Mouse (Mus musculus): ENCODE data around the gene Catsperd. TPM values are rescaled to one million over a fixed set of nuclear protein-coding genes. Genes with fewer than 3 reads are reported as not detected.

Catsperd gene
- polyA plus RNA-seq, 1 experiment from 2014 or later, result 0.33 TPM

- no peak for ATAC-seq
- Histone ChIP-seq H3K9ac (replicated peaks) (no peak overlapping the region), H3K4me3 (ENCODE audit: low read depth, low read length) (no peak overlapping the region), H3K27me3 (ENCODE audit: insufficient read depth, low read length) (no peaks in the 10 kb centered on the region), H3K27ac (ENCODE audit: low read depth) (no peak overlapping the region), H3K4me2 (ENCODE audit: low read depth, low read length) (no peak overlapping the region), H3K4me1 (ENCODE audit: insufficient read depth) (peaks cover 9% of the 10 kb centered on the region), H3K9me3 (ENCODE audit: low read length) (no peaks in the 10 kb centered on the region), H3K36me3 (replicated peaks; ENCODE audit: insufficient read depth, low read length) (peaks cover 78% of the 10 kb centered on the region)
- DNase-seq, result no peak
- WGBS (ENCODE audit: insufficient replicate concordance), result 94% methylated on average over 3 of the region's 3 CpGs
- TF ChIP-seq CTCF (IDR thresholded peaks at IDR 0.05; ENCODE audit: low read depth) (no peak), EP300 (IDR thresholded peaks at IDR 0.05; ENCODE audit: low read depth) (no peak)
Observed at GRCm38 (mm10) chr17:56604422-56604821, 23.5 kb upstream of the Catsperd start.

- TF ChIP-seq CTCF (IDR thresholded peaks at IDR 0.05; ENCODE audit: low read depth) (no peak), EP300 (IDR thresholded peaks at IDR 0.05; ENCODE audit: low read depth) (no peak)
- no peaks in the 10 kb centered on the region for H3K9me3 ChIP-seq (ENCODE audit: low read length)
- H3K36me3 ChIP-seq (replicated peaks; ENCODE audit: insufficient read depth, low read length), result peaks cover 68% of the 10 kb centered on the region
- H3K4me1 ChIP-seq (ENCODE audit: insufficient read depth), result peaks cover 14% of the 10 kb centered on the region
- 88% methylated on average over 9 of the region's 9 CpGs for WGBS (ENCODE audit: insufficient replicate concordance)
- ATAC-seq, result no peak
- H3K27me3 ChIP-seq (ENCODE audit: insufficient read depth, low read length), result no peaks in the 10 kb centered on the region
- no peak overlapping the region for H3K4me3 ChIP-seq (ENCODE audit: low read depth, low read length)
- DNase-seq, result no peak
- no peak overlapping the region for H3K27ac ChIP-seq (ENCODE audit: low read depth)
- no peak overlapping the region for H3K9ac ChIP-seq (replicated peaks)
- no peak overlapping the region for H3K4me2 ChIP-seq (ENCODE audit: low read depth, low read length)
Observed at GRCm38 (mm10) chr17:56605431-56605830, 22.5 kb upstream of the Catsperd start.

- no peak for ATAC-seq
- Histone ChIP-seq H3K4me2 (ENCODE audit: low read depth, low read length) (no peak overlapping the region), H3K9me3 (ENCODE audit: low read length) (no peaks in the 10 kb centered on the region)
Observed at GRCm38 (mm10) chr17:56607521-56608062, 20.4 kb upstream of the Catsperd start.

GRCm38 (mm10) chr17:56608699-56609098, 19.2 kb upstream of the Catsperd start:
- no peak for TF ChIP-seq CTCF (IDR thresholded peaks at IDR 0.05; ENCODE audit: low read depth)
- no peak for TF ChIP-seq EP300 (IDR thresholded peaks at IDR 0.05; ENCODE audit: low read depth)
- no peak for DNase-seq

More at GRCm38 (mm10) chr17:56607521-56608062, 20.4 kb upstream of the Catsperd start:
- peaks cover 29% of the 10 kb centered on the region for H3K4me1 ChIP-seq (ENCODE audit: insufficient read depth)
- no peak for DNase-seq
- no peaks in the 10 kb centered on the region for H3K27me3 ChIP-seq (ENCODE audit: insufficient read depth, low read length)
- H3K36me3 ChIP-seq (replicated peaks; ENCODE audit: insufficient read depth, low read length), result peaks cover 49% of the 10 kb centered on the region
- 62% methylated on average over 3 of the region's 3 CpGs for WGBS (ENCODE audit: insufficient replicate concordance)
- H3K9ac ChIP-seq (replicated peaks), result no peak overlapping the region
- H3K4me3 ChIP-seq (ENCODE audit: low read depth, low read length), result no peak overlapping the region
- TF ChIP-seq CTCF (IDR thresholded peaks at IDR 0.05; ENCODE audit: low read depth) (no peak), EP300 (IDR thresholded peaks at IDR 0.05; ENCODE audit: low read depth) (no peak)
- no peak overlapping the region for H3K27ac ChIP-seq (ENCODE audit: low read depth)

GRCm38 (mm10) chr17:56609452-56610171, 18.3 kb upstream of the Catsperd start, which contains the start of gene 2410015M20Rik:
TSS of gene 2410015M20Rik (minus strand) at chr17:56609771.
- DNase-seq (peak; percentile 94), ATAC-seq (peak; percentile 80)
- Histone ChIP-seq H3K9ac (replicated peaks) (peak within 1 kb of the TSS; percentile 81), H3K9me3 (ENCODE audit: low read length) (no peaks in the 10 kb centered on the region), H3K4me1 (ENCODE audit: insufficient read depth) (peaks cover 38% of the 10 kb centered on the region), H3K27me3 (ENCODE audit: insufficient read depth, low read length) (no peaks in the 10 kb centered on the region), H3K4me2 (ENCODE audit: low read depth, low read length) (peak within 1 kb of the TSS; percentile 79), H3K27ac (ENCODE audit: low read depth) (peak within 1 kb of the TSS; percentile 90), H3K36me3 (replicated peaks; ENCODE audit: insufficient read depth, low read length) (peaks cover 30% of the 10 kb centered on the region), H3K4me3 (ENCODE audit: low read depth, low read length) (peak within 1 kb of the TSS; percentile 77)
- WGBS (ENCODE audit: insufficient replicate concordance), result under 1% methylated on average over 44 of the region's 44 CpGs
- TF ChIP-seq EP300 (IDR thresholded peaks at IDR 0.05; ENCODE audit: low read depth), result no peak
- peak; percentile 88 for TF ChIP-seq CTCF (IDR thresholded peaks at IDR 0.05; ENCODE audit: low read depth)

More at GRCm38 (mm10) chr17:56608699-56609098, 19.2 kb upstream of the Catsperd start:
- 34% methylated on average over 5 of the region's 5 CpGs for WGBS (ENCODE audit: insufficient replicate concordance)
- H3K4me1 ChIP-seq (ENCODE audit: insufficient read depth), result peaks cover 31% of the 10 kb centered on the region
- peak overlapping the region; percentile 77 for H3K4me3 ChIP-seq (ENCODE audit: low read depth, low read length)
- peak overlapping the region; percentile 81 for H3K9ac ChIP-seq (replicated peaks)
- peak overlapping the region; percentile 90 for H3K27ac ChIP-seq (ENCODE audit: low read depth)
- peak overlapping the region; percentile 79 for H3K4me2 ChIP-seq (ENCODE audit: low read depth, low read length)
- no peaks in the 10 kb centered on the region for H3K9me3 ChIP-seq (ENCODE audit: low read length)
- H3K27me3 ChIP-seq (ENCODE audit: insufficient read depth, low read length), result no peaks in the 10 kb centered on the region
- ATAC-seq, result no peak
- peaks cover 38% of the 10 kb centered on the region for H3K36me3 ChIP-seq (replicated peaks; ENCODE audit: insufficient read depth, low read length)

GRCm38 (mm10) chr17:56611323-56611722, 16.6 kb upstream of the Catsperd start:
- no peaks in the 10 kb centered on the region for H3K9me3 ChIP-seq (ENCODE audit: low read length)
- ATAC-seq (no peak), DNase-seq (no peak)
- no peak overlapping the region for H3K4me3 ChIP-seq (ENCODE audit: low read depth, low read length)
- H3K9ac ChIP-seq (replicated peaks), result no peak overlapping the region
- H3K4me2 ChIP-seq (ENCODE audit: low read depth, low read length), result 0 out of 2 replicates have a peak overlapping the region, but pooled peaks have one; percentile 63
- WGBS (ENCODE audit: insufficient replicate concordance), result 89% methylated on average over 2 of the region's 2 CpGs
- no peak for TF ChIP-seq EP300 (IDR thresholded peaks at IDR 0.05; ENCODE audit: low read depth)
- TF ChIP-seq CTCF (IDR thresholded peaks at IDR 0.05; ENCODE audit: low read depth), result no peak
- H3K27me3 ChIP-seq (ENCODE audit: insufficient read depth, low read length), result no peaks in the 10 kb centered on the region
- peak overlapping the region; percentile 86 for H3K27ac ChIP-seq (ENCODE audit: low read depth)
- peaks cover 31% of the 10 kb centered on the region for H3K36me3 ChIP-seq (replicated peaks; ENCODE audit: insufficient read depth, low read length)
- H3K4me1 ChIP-seq (ENCODE audit: insufficient read depth), result peaks cover 43% of the 10 kb centered on the region
